Mouse (Mus musculus) urinary bladder, postnatal 4 days (tissue): ENCODE results near the gene Prex1.
A peak's percentile ranks its signal among the peaks of the same experiment; 100 is the strongest.
"Not testable (repeated sequence)": the region's sequence is repeated elsewhere in the genome, so short reads cannot be mapped to it uniquely, and the experiment has no call there.

Source experiments
- DNase-seq, 2 experiments: peaks; one replicate each; pipeline ENCODE4 v3.0.0; 2021 to 2022; ENCODE audit warnings: low spot score in 2 of 2

Prex1 gene

DNA sequence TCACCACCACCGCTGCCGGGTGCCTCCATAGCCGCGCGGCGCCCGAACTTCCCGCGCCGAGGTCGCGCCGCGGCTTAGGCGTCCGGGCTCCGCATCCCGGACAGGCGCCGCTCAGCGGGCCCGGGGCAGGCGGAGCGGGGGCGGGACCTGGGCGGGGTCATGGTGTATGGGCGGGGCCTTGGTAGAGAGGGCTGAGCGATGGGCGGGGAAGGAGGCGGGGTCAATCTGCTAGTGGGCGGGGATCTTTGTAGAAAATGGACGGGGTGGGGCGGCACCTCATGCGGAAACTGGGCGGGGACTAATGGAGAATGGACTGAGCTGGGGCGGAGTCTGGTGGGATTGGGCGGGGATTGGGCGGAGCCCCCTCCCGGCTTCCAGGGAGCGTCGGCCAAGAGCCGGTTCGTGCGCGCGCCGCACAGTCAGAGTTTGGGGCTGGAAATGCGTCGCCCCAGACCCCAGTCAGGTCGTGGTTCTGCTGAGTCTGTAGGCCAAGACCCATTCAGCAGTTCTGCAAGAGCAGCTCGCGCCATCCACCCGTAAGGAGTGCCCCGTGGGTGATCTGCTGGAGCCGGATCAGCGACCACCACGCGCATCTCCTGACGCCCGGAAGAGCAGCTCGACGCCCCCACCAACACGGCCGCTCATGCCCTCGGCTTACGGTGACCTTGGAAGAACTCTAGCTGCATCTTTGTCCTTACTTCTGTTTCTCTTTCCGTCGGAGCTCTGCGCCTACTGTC is at the start of gene Prex1:
Prex1 (minus strand) TSS at position 143 of the 737 bp plus-strand sequence.
- peak; percentile 96 to 99 for DNase-seq

DNA sequence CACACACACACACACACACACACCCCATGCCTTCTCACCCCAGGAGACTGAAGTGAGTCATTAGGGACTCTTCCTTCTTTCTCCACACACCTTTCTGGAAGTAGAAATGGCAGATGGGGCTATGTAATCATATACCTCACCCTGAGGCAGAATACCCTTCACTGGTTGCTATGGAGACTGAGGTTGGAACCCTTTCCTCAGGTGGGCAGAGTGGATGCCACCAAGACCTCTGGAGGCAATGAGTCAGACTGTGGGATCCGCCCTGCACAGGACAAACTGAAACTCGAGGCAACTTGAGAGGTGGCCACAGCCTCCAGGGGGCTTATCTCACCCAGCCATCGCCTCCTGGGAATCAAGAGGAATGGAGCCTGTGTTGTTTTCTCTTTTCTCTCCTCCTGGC is 44.3 kb upstream of the Prex1 start:
- no peak for DNase-seq

DNA sequence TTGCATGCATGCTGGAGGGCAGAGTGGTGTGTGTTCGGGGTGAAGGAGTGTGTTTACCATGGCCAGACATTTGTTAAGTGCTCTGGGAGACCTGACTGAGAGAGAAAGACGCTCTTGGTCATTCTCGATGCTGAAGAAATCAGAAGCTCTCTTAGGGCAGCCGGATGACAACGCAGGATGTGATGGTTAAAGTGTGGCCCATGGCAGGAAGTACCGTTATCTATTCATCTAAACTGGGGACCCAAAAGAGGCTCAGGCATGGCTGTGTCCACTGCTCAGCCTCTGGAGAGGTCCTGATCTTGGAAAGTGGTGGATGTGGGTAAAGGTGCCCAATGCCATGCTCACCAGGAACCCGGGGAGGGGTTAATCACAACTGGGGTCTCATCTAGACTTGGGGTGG is 41.1 kb upstream of the Prex1 start:
- DNase-seq = no peak

DNA sequence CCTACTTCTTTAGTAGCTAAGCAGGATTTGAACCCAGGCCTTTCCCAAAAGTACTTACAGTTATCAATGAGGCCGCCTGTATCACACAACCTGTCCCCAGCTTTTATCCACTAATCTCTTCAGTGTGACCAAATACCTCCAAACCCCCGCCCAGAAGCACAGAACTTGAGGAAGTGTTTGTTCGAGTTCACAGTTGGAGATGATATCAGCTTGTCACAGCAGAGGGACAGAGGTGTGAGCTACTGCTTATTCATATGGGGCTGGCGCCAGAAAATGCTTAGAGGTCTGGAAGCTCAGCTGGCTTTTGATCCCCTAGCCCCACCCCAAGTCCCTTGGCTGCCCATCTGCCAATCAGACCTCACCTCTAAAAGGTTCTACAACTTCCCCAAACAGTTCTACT is 40.6 kb upstream of the Prex1 start:
- no peak for DNase-seq

DNA sequence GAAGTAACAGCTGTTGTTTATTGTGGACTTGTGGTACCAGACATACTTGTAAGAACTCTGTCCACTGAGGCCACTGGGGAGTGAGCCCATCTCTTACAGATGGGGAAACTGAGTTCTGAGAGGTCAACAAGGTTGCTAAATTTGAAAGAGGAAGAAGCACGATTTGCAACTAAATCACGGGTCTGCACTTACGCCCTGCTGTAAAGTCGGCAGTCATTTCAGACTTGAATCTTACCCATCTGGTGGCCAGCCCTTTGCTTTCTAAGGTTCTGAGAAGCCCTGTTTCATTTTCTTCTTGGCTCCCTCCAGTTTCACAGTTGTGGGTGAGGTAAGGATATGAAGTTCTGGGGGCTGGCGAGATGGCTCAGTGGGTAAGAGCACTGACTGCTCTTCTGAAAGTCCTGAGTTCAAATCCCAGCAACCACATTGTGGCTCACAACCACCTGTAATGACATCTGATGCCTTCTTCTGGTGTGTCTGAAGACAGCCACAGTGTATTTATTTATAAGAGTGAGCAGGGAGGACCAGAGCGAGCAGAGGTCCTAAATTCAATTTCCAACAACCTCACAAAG is 37.1 kb upstream of the Prex1 start:
- no peak for DNase-seq

DNA sequence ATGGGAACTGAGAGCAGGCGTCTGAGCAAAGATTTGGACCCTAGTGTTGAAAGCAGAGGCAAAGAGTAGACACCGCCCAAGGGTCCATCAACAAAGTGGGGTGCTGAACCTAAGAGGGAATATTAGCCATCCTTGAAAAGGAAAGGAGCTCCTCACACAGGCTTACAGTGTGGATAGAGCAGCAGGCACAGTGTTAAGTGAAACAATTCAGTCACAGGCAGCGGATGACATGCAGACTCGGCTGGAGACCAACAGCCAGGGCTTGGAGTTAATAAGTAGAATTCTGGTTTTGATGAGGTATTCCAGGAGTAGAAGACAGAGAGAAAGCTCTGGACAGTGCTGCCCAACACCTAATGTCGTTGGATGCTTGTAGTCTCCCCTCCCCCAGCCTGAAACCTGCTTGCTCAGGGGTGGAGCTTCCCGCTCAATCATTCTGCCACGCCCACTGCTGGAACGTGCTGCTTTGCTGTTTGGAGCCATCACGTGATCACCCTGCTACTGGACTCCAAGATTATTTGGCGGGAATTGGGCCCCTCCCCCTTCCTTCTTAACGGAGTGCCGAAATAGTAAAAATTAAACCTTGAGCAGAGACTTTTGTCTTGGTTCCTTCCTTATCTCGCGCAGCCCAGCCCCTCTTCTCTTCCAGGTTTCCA is 32.8 kb upstream of the Prex1 start:
- DNase-seq = not testable (repeated sequence)

DNA sequence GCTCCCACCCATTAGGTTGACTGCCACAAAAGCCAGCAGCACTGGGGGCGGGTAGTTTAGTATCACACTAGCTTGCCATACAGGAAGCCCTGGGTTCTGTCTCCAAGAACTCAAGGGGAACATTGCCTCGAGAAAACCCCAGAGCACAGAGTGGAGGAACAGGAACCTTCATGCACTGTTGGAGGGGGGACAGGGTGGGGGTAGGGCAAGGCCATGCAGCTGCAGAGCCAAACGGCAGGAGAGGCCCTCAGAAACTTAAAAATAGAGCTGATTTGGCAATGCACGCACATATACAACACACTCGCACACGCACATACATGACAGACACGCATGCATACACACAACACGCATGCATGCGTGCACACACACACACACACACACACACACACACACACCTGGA is 32.2 kb upstream of the Prex1 start:
- DNase-seq = no peak

DNA sequence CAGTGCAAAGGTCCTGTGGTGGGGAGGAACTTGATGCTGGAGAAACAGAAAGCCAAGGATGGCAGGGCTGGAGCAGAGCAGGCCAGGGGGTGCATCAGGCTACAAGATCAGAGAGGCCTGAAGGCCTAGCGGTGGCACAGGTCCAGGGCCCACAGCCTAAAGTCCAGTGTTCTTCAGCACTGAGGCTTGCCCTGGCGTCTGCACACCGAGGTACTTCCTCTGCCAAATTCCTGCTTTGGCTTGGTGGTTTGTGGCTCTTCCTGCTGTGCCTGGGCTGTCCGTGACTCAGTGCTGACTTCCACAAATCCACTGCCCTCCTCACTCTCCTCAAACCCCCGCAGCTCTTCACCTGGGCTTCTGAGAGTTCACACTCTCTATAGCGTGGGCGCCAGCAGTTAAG is 30.8 kb upstream of the Prex1 start:
- DNase-seq = no peak

DNA sequence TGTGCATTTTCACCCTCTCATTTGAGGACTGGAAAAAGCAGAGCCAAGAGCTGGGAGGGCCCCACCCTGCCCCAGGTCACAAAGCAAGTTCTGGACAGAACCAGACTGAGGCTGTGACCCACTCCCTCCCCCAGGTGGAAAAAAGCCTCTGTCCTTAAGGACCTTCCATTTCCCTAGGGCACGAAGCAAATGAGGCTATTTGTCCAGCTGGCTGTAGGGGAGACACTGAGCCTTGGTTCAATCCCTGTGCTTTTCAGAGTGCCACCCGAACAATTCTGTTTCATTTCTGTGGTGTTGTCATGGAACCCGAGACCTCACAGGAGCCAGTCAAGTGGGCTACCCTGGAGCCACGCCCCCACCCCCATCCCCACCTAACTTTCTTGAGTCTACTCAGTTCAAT is 29.9 kb upstream of the Prex1 start:
- DNase-seq = no peak

DNA sequence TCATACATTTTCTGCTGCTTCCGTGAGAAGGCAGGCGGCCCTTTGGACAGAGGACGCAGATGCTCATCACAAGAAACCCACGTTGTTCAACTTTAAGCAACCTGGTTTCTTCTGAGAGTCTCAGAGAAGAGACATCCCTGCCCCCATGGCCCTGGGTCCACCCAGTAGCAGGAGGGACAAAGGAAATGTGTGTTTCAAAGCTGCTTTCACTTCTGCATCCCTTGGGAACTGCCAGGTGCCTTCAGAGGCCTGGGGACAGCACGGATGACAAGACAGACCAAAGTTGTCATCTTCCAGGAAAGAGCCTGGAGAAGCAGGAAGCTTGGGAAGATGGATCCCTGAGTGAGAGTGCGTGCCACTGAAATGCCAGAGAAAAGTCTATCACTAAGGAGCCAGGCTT is 27.8 kb upstream of the Prex1 start:
- no peak for DNase-seq

DNA sequence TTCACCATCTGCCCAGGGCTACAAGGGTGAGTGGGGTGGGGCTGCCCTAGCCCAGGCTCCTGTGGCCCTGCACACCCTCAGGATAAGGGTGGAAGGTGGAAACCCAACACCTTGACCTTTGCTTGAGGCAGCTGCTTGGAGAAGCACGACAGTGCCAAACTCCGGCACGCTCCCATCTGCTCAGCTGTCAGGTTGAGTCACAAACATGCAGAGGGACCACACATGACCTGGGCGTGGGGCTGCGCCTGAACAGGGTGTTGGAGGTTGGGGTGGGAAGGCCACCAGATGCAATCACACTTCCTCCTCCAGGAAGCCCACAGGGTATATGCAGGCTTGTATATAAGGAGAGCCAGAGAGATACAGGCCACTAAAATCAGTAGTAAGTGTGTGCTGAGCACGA is 26.8 kb upstream of the Prex1 start:
- no peak for DNase-seq

DNA sequence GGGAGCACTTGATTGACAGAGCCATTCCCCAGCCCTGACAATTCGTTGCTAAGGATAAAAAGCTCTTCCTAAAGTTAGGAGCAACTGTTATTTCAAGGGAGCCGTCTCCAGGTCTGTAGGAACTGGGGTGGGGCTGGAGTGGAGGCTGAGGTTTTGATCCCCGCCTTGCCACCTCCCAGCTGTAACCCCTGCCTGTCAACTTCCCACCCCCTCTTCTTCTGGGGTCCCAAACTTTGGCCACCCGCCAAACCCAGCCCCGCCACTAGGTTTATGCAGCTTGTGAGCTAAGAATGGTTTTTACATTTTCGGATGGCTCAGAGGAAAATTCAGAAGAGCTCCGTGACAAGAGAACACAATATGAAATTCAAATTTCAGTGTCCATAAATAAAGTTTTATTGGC is 23.7 kb upstream of the Prex1 start:
- DNase-seq = no peak

DNA sequence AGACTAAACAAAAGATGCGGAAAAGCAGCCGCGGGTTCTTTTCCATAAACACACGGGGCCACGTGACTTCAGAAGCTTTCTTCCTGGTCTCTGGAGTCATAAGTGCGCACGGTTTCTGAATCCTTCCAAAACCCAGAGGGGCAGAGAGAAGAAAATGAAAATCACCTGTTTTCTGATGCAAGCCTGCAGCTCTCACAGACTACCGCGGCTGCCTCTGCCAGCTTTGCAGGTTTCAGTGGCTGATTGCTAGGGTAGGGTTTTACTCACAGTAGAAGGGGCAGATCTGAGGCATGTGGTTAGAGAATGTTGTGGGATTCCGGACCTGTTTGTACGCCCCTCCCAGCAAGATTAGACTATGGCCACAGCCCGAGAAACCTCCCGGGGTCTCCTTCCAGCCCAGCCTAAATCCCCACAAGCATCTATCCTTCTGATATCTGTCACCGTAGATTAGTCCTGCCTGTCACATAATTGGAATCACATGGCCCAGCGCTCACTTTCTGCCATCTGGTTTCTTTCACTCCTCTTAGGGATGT is 21.9 kb upstream of the Prex1 start:
- no peak for DNase-seq

DNA sequence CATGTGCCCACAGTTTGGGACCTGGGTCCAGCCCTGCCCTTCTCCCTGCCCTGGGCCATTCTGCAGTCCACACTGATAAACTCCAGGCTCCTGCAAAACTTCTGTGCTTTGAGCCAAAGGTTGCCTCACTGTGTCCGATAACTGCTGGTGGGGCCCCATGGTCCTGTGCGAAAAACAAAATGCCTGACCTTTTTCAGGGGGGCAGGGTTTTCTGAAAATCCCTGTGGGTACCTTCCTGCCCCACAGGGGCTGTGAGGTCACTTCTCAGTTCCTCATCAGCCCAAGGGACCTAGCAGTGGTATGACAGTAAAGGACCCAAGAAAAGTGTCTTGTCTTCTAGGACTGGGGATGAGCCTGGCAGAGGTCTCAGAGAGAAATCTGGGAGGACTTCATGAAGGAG is 19.2 kb upstream of the Prex1 start:
- no peak for DNase-seq

DNA sequence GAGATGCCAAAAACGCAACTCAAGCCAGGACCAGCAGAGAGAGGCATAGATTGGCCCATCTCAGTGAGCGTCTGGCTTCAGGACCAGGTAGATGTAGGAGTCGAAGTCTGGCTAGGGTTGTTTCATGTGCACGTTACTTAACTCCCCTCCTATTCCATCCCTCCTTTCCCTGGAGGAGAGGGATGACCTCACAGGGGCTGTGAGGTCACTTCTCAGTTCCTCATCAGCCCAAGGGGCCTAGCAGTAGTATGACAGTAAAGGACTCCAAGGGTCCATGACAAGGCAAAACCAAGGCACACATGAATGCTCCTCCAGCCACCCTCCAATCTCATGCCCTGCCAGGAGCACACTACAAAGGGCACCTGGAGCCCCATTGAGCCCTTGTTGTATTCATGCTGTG is 18.5 kb upstream of the Prex1 start:
- DNase-seq = no peak

DNA sequence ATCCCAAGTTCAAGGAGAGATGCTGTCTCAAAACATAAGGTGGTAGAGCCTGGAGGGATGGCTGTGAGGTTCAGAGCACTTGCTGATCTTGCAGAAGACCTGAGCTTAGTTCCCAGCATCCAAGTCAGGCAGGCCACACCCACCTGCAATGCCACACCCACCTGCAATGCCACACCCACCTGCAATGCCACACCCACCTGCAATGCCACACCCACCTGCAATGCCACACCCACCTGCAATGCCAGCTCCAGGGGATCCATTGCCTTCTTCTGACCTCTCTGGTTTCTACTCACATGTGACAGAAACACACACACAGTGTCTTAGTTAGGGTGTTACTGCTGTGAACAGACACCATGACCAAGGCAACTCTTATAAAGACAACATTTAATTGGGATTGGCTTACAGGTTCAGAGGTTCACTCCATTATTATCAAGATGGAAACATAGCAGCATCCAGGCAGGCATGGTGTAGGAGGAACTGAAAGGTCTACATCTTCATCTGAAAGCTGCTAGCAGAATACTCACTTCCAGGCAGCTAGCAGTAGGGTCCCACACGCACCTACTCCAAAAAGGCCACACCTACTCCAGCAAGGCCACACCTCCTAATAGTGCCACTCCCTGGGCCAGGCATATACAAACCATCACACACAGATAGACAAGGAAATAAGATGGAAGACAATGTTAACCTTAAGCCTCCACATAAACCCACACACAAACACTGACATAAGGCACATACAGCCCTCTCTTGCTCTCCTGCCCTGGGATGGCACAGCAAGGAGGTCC is 17.7 kb upstream of the Prex1 start:
- not testable (repeated sequence) for DNase-seq

DNA sequence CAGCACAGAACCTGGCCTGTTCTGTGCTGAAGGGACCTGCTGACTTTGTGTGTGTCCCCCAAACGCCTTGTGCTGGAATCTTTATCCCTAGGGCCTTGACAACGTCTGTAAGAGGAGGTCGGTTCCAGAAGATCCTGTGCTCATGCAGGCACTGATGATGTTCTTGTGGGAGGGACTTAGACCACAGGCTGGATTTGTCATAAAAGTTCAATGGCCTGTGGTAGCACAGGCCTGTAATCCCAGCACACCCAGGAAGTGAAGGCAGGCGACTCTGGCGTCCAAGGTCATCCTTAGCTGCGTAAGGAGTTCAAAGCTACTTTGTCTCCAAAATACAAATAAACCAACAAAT is 16.9 kb upstream of the Prex1 start:
- no peak for DNase-seq

DNA sequence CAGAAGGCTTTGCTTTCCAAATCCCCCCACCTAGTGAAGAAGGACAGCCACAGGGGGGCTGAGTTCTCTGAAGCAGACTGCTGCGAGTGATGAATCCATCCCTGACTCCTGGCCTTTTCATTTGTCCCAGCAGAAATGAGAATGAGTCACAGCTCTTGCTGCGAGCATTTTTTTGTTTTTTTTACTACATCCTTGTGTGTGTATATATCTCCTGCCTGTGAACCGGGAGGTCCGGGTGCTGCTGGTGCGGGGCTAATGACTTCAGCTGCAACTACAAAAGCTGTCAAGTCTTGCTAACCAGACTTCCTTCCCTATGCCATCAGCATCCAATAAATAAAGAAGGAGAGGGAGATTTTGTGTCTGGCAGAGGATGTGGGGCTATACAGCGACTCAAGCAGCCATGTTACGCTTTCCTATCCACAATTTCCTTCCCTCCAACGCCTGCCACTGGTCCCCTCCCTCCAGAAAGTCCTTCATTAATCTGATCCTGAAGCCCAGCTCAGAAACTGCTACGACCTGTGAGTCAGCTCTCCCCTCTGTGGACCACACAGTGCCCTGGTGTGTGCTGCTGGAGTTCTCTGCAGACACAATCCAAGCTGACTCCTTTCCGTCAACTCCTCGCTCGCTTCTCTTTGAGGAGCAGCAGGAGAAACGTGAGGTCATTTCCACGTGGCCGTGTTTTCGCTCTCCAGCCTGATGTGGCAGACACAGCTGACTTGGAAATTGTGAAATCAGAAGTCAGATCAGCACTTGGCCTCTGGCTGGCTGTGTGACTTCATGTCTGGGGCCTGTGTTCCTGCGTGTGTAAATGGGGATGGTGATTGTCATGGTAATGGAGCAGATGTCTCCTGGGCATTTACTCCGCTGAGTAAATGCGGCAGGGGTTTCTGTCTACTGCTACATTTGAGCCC is 16.3 kb upstream of the Prex1 start:
- peak; percentile 47 to 66 for DNase-seq

DNA sequence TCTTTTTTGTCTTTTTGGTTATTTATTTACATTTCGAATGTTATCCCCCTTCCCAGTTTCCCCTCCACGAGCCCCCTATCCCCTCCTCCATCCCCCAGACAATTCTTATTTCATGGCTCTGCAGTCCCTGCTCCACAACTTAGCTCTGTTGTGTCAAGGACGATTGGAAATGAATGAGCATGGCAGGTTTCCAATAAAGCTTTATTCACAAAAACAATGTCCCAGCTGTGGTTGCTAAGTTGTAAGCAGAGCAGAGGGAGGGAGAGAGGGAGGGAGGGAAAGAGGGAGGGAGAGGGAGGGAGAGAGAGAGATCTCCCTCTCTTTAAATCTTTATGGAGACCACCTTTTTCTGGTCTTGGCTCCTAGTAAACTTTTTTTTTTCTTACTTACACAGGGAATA is 15.4 kb upstream of the Prex1 start:
- no peak for DNase-seq

DNA sequence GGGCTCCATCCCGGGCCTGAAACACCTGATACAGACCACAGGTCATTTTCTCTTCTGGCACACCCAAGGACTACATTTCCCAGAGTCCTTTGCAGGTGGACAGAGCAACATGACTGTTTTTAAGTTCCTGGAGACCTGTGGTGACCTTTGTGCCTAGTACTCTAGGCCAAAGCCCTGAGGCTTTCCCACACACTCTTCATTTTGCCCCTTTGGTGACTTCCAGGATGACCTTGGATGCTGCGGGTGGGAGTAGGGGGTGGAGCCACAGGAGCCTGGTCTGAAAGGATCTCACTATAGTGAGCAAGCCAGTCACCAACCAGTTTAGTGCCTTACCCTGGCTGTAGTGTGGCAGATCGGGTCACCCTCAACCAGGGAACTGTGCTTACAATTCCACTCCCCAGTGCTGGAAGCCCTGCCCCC is 14.6 kb upstream of the Prex1 start:
- DNase-seq = no peak

DNA sequence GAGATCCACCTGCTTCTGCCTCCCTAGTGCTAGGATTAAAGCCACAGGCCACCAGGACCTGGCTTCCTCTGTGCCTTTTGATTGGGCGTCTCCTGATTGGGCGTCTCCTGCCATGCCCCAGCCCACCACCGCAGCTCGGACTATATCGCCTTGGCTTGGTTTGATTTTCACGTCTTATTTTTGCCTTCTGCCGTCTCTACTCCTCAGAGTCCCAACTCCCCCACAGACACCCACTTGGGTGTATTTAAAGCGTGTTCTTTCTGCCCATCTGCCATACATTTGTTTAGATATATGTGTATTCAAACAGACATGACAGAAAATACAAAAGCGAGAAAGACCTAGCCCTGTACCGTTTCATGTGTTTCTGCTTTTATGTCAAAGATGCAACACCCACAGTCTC is 14.2 kb upstream of the Prex1 start:
- no peak for DNase-seq
